Mouse (Mus musculus): ENCODE measurements around the gene Tlk2. TPM values are rescaled to one million over a fixed set of nuclear protein-coding genes. Genes with fewer than 3 reads are reported as not detected.
A peak's percentile ranks its signal among the peaks of the same experiment; 100 is the strongest.

Gene Tlk2
- polyA plus RNA-seq, 1 experiment from 2014 or later, result 17.5 TPM

DNA sequence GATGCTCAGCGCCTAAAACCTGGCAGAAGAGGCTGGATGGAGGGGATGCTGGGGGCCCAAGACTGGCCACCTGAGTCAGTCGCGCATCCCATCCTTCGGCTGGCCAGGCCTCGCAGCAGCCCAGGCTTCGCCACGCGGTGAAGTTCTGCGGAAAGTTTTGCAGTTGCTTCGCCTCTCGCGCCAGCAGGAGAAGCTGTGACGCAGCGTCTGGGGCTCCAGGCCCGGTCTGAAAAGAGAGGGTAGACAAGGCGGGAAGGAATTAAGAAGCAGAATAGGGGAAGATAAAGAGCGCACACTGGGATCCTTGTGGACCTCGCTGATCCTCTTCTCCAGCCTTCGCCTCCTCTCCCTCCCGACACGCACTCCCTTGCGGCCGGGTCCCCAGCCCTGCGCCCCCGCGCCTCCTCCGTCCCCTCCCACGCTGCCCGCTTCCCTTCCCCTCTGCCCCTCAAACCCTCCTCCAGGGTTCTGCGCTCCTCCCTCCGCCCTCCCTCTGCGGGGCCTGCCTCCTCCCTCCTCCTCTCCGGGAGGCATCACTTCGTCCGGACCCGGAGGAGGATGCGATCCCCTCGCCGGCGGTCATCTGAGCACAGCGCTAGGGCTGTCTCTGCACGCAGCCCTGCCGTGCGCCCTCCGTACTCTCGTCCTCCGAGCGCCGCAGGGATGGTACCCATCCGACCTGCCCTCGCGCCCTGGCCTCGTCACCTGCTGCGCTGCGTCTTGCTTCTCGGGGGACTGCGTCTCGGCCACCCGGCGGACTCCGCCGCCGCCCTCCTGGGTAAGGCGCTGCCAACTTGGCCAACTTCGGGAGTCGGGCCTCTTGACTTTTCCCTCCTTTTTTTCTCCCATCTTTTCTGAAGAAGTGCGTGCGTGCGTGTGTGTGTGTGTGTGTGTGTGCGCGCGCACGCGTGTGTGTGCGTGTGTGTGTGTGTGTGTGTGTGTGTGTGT is 113.8 kb downstream of the Tlk2 start, which contains the start of gene Mrc2:
Gene Mrc2 (plus strand): TSS at position 520 of the 948 bp plus-strand sequence.
- under 1% methylated on average over 68 of the region's 75 CpGs for WGBS
- H3K36me3 ChIP-seq (ENCODE audit: insufficient read depth, low read length), result no peaks in the 10 kb centered on the region
- no peaks in the 10 kb centered on the region for H3K27me3 ChIP-seq (ENCODE audit: insufficient read depth, low read length)
- DNase-seq (ENCODE audit: low spot score) (peak; percentile 88), ATAC-seq (replicated peaks; ENCODE audit: low FRiP score, low read depth) (peak; percentile 67)
- peak within 1 kb of the TSS; percentile 82 for H3K27ac ChIP-seq
- H3K9me3 ChIP-seq (replicated peaks; ENCODE audit: low read length), result no peaks in the 10 kb centered on the region
- H3K4me2 ChIP-seq (ENCODE audit: low read length), result peak within 1 kb of the TSS; percentile 64
- H3K4me3 ChIP-seq (replicated peaks; ENCODE audit: low read depth, low read length), result peak within 1 kb of the TSS; percentile 47
- peaks cover 8% of the 10 kb centered on the region; the same call in 1 of the 2 replicates for H3K4me1 ChIP-seq (replicated peaks; ENCODE audit: insufficient read depth, low read length)
- no peak for TF ChIP-seq CTCF (IDR thresholded peaks at IDR 0.05; ENCODE audit: low read depth)
- H3K9ac ChIP-seq (ENCODE audit: low read depth, low read length), result peak within 1 kb of the TSS; percentile 38

DNA sequence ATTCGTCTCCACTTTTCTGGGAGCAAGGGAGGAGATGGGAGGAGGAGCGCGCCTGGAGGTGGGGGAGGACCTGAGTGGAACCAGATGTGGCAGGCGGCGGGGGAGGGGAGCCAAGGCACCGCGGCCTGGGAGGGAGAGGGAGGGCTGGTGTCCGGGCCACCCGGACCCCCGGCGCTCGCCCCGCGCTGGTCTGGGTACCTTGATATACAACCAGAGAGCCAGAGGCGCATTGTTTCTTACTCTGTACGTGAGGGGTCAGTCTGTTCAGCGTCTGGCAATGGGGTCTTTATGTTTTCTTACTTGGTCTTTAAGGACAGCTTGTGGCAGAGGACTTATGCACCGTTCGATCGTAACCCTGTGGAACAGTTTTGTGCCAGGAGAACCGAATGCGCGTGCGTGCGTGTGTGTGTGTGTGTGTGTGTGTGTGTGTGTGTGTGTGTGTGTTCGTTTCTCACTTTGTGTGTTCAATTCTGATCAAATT is 114.5 kb downstream of the Tlk2 start:
- H3K9me3 ChIP-seq (replicated peaks; ENCODE audit: low read length), result no peaks in the 10 kb centered on the region
- peaks cover 8% of the 10 kb centered on the region; the same call in 1 of the 2 replicates for H3K4me1 ChIP-seq (replicated peaks; ENCODE audit: insufficient read depth, low read length)
- H3K4me3 ChIP-seq (replicated peaks; ENCODE audit: low read depth, low read length), result peak overlapping the region; percentile 47
- 5% methylated on average over 26 of the region's 26 CpGs for WGBS
- H3K27ac ChIP-seq, result peak overlapping the region; percentile 82
- peak overlapping the region; percentile 38 for H3K9ac ChIP-seq (ENCODE audit: low read depth, low read length)
- ATAC-seq (replicated peaks; ENCODE audit: low FRiP score, low read depth), result peak; percentile 42
- DNase-seq (ENCODE audit: low spot score), result peak; percentile 85
- peak overlapping the region; percentile 64 for H3K4me2 ChIP-seq (ENCODE audit: low read length)
- TF ChIP-seq CTCF (IDR thresholded peaks at IDR 0.05; ENCODE audit: low read depth), result no peak
- H3K27me3 ChIP-seq (ENCODE audit: insufficient read depth, low read length), result no peaks in the 10 kb centered on the region
- H3K36me3 ChIP-seq (ENCODE audit: insufficient read depth, low read length), result 0 out of 2 replicates have a peak, but pooled peaks cover 3% of the 10 kb centered on the region

DNA sequence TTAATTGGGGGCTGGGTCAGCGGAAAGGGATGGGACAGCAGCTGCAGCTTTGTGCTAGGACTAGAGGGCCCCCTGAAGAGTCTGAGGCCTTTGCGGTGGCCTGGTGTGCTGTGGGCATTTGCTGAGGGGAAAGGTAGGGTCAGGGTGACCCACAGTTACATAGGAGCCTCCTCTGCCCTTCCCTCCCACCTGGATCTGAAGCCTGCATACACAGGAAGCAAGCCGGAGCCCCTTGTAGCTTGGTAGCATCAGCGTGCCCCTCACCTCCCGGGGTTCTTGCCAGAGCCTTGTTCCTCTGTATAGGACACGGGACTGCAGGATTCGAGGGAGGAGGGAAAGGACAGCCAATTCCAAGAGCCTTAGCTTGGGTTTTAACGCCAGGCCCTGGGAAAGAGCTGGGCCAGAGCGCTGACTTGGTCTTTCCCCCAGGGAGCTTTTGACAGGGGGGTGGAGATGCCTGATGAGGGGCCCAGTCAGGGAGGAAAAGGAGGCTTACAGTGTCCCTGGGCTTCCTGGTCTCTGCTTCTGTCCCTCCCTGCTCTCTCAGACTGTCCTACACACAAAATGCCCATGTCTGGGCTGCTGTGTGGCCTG is 115.4 kb downstream of the Tlk2 start:
- ATAC-seq (replicated peaks; ENCODE audit: low FRiP score, low read depth), result no peak

DNA sequence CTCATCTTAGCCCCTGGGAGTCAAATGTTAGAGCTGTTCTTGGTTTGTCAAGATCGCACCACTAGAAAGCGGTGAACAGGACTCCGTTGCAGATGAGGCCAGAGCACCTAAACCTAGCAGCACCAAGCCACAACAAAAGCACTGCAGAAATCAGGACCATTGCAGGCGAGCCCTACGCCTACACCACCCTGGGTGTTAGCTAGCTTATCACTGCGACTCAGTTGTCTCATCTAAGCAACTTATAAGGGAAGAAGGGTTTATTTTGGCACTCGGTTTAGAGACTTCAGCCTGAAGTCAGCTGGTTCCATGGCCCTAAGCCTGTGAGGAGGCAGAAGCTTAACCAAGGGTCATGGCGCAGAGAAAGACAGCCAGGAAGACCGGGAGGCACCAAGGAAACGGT is 117.5 kb downstream of the Tlk2 start:
- WGBS, result 90% methylated on average over 10 of the region's 10 CpGs
- no peak overlapping the region for H3K27ac ChIP-seq
- TF ChIP-seq CTCF (IDR thresholded peaks at IDR 0.05; ENCODE audit: low read depth), result no peak

More for the DNA sequence above, 115.4 kb downstream of the Tlk2 start:
- Histone ChIP-seq H3K4me1 (replicated peaks; ENCODE audit: insufficient read depth, low read length) (peaks cover 8% of the 10 kb centered on the region; the same call in 1 of the 2 replicates), H3K4me2 (ENCODE audit: low read length) (peak overlapping the region; percentile 64), H3K27me3 (ENCODE audit: insufficient read depth, low read length) (no peaks in the 10 kb centered on the region), H3K9ac (ENCODE audit: low read depth, low read length) (peak overlapping the region; percentile 38), H3K36me3 (ENCODE audit: insufficient read depth, low read length) (0 out of 2 replicates have a peak, but pooled peaks cover 3% of the 10 kb centered on the region), H3K9me3 (replicated peaks; ENCODE audit: low read length) (no peaks in the 10 kb centered on the region), H3K27ac (peak overlapping the region; percentile 82), H3K4me3 (replicated peaks; ENCODE audit: low read depth, low read length) (peak overlapping the region; percentile 47)
- 11% methylated on average over 9 of the region's 9 CpGs for WGBS
- TF ChIP-seq CTCF (IDR thresholded peaks at IDR 0.05; ENCODE audit: low read depth), result no peak
- peak; percentile 68 for DNase-seq (ENCODE audit: low spot score)

DNA sequence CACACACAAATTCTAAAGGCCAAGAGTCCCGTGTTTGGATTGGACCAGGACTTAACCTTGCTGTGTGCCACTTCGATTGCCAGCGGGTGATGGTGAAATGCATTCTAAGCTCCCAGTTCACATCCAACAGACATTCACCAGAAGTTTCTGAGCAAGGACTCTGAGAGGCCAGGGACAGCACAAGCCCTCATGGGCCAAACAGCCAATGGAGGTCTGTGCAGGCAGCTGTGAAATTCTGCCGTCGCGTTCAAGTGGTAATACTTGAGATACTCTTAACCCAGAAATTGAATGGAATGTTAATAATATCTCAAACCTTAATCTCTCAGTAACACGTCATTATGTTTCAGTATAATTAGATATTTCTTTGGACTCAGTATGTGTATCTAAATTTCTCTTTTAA is 131.6 kb downstream of the Tlk2 start:
- no peak for DNase-seq (ENCODE audit: low spot score)
- no peak for TF ChIP-seq CTCF (IDR thresholded peaks at IDR 0.05; ENCODE audit: low read depth)
- Histone ChIP-seq H3K27ac (no peak overlapping the region), H3K4me1 (replicated peaks; ENCODE audit: insufficient read depth, low read length) (peaks cover 26% of the 10 kb centered on the region), H3K4me2 (ENCODE audit: low read length) (no peak overlapping the region), H3K36me3 (ENCODE audit: insufficient read depth, low read length) (no peaks in the 10 kb centered on the region), H3K27me3 (ENCODE audit: insufficient read depth, low read length) (no peaks in the 10 kb centered on the region), H3K9me3 (replicated peaks; ENCODE audit: low read length) (no peaks in the 10 kb centered on the region), H3K4me3 (replicated peaks; ENCODE audit: low read depth, low read length) (no peak overlapping the region), H3K9ac (ENCODE audit: low read depth, low read length) (no peak overlapping the region)
- ATAC-seq (replicated peaks; ENCODE audit: low FRiP score, low read depth), result no peak
- WGBS, result 94% methylated on average over 7 of the region's 7 CpGs

More for the DNA sequence above, 117.5 kb downstream of the Tlk2 start:
- Histone ChIP-seq H3K4me3 (replicated peaks; ENCODE audit: low read depth, low read length) (no peak overlapping the region), H3K4me1 (replicated peaks; ENCODE audit: insufficient read depth, low read length) (peaks cover 8% of the 10 kb centered on the region; the same call in 1 of the 2 replicates), H3K27me3 (ENCODE audit: insufficient read depth, low read length) (no peaks in the 10 kb centered on the region), H3K4me2 (ENCODE audit: low read length) (no peak overlapping the region), H3K36me3 (ENCODE audit: insufficient read depth, low read length) (0 out of 2 replicates have a peak, but pooled peaks cover 3% of the 10 kb centered on the region), H3K9ac (ENCODE audit: low read depth, low read length) (no peak overlapping the region), H3K9me3 (replicated peaks; ENCODE audit: low read length) (no peaks in the 10 kb centered on the region)
- no peak for DNase-seq (ENCODE audit: low spot score)
- no peak for ATAC-seq (replicated peaks; ENCODE audit: low FRiP score, low read depth)

Data from kidney, postnatal 0 days (tissue).